10 mouse cellular contexts compared by ENCODE assay signal in genomic region chr8:89006426-89006825, GRCm38 (mm10). TPM values are rescaled to one million over a fixed set of nuclear protein-coding genes. Genes with fewer than 3 reads are reported as not detected.
A peak's percentile ranks its signal among the peaks of the same experiment; 100 is the strongest.
DNase-seq lines count a peak whose midpoint lies in the region; ATAC-seq lines count a peak whose summit lies in the region.
"Had no signal": no experiment of that assay in that cellular context is flagged by ENCODE, and none has a peak within 500 bp of the region (broad histone marks: within the 10 kb centered on the region; RNA-seq: fewer than 3 reads in every experiment).

No protein-coding gene starts in this region.

- peak overlapping the region; percentile 69 for H3K4me3 ChIP-seq in heart, embryonic 10.5 days
- peak overlapping the region; percentile 55 for H3K4me3 ChIP-seq in forebrain, embryonic 12.5 days (replicated peaks)

- no peaks in the 10 kb centered on the region for H3K36me3 ChIP-seq in heart, embryonic 10.5 days
- no peaks in the 10 kb centered on the region for H3K36me3 ChIP-seq in forebrain, embryonic 12.5 days (replicated peaks)

- peaks cover 20% of the 10 kb centered on the region for H3K4me1 ChIP-seq in heart, embryonic 10.5 days
- peaks cover 41% of the 10 kb centered on the region for H3K4me1 ChIP-seq in forebrain, embryonic 12.5 days

- ATAC-seq in forebrain, embryonic 12.5 days (ENCODE audit: low FRiP score), result peak; percentile 83

- no peak for DNase-seq in heart, embryonic 10.5 days (ENCODE audit: low spot score)
- no peak for DNase-seq in heart, adult 8-10 months (ENCODE audit: low spot score)
- peak; percentile 66 for DNase-seq in kidney, postnatal 14 days
- DNase-seq in neural tube, embryonic 10.5 days (ENCODE audit: extremely low spot score, low spot score), result peak; percentile 56
- DNase-seq in left cerebral cortex, adult 18-20 months (ENCODE audit: low spot score in 2 of 2), result no peak
- no peak for DNase-seq in thymus, postnatal 25 days
- DNase-seq in adipocyte (ENCODE audit: low spot score), result no peak

- H3K9me3 ChIP-seq in heart, embryonic 10.5 days, result no peaks in the 10 kb centered on the region
- H3K9me3 ChIP-seq in forebrain, embryonic 12.5 days, result no peaks in the 10 kb centered on the region

- under 1% methylated on average over 34 of the region's 34 CpGs for WGBS in heart, embryonic 10.5 days
- under 1% methylated on average over 34 of the region's 34 CpGs for WGBS in forebrain, embryonic 12.5 days

- H3K4me2 ChIP-seq in forebrain, embryonic 12.5 days, result peak overlapping the region; percentile 92

- peak overlapping the region; percentile 63 for H3K27ac ChIP-seq in heart, embryonic 10.5 days
- 0 out of 2 replicates have a peak overlapping the region, but pooled peaks have one; percentile 20 for H3K27ac ChIP-seq in forebrain, embryonic 12.5 days

- peaks cover 41% of the 10 kb centered on the region for H3K27me3 ChIP-seq in heart, embryonic 10.5 days (ENCODE audit: insufficient read depth, poor library complexity, severe bottlenecking)
- H3K27me3 ChIP-seq in forebrain, embryonic 12.5 days, result peaks cover 43% of the 10 kb centered on the region

- H3K9ac ChIP-seq in forebrain, embryonic 12.5 days, result peak overlapping the region; percentile 56

RNA-seq across cellular contexts. Expression of gene Sall1, which starts 37.5 kb away (rescaled TPM):
- polyA plus RNA-seq in heart, embryonic 10.5 days (2016; fragmentation: Nextera tagmentation; extraction: Ambion mirVana), result 5.9 and 6.9 TPM in 2 replicates
- 1 to 10 TPM in 3 of 4 experiments, under 1 TPM in 1; 0.92 to 1.4 (median 1.2) TPM for total RNA-seq in heart, adult 8-10 months (2022)
- 26.6 and 33.4 TPM in 2 replicates for polyA plus RNA-seq in forebrain, embryonic 12.5 days (2016; fragmentation: Nextera tagmentation; extraction: Ambion mirVana)
- total RNA-seq in left cerebral cortex, adult 18-20 months (2021), result 10 to 100 TPM; 12.5 to 12.7 TPM
- total RNA-seq: common myeloid progenitor, adult 5-6 weeks had no signal
- polyA plus RNA-seq: C2C12 had no signal

Comparison
In these comparisons a context has a peak if more than half of its experiments do, and no peak if none do; other contexts are left out.
1. DNase-seq: peak in kidney, postnatal 14 days (single experiment) and neural tube, embryonic 10.5 days (single experiment); none in heart, embryonic 10.5 days (single experiment), heart, adult 8-10 months (single experiment), left cerebral cortex, adult 18-20 months (0 of 2), thymus, postnatal 25 days (single experiment) and adipocyte (single experiment).
2. RNA of gene Sall1, which starts 37.5 kb away (total RNA-seq): 12.5 to 12.7 TPM in left cerebral cortex, adult 18-20 months; 0.92 to 1.4 TPM in heart, adult 8-10 months; every median in the first group is over 4 times any median in the second.